8 mouse cellular contexts compared by ENCODE assay signal in the genomic region with DNA sequence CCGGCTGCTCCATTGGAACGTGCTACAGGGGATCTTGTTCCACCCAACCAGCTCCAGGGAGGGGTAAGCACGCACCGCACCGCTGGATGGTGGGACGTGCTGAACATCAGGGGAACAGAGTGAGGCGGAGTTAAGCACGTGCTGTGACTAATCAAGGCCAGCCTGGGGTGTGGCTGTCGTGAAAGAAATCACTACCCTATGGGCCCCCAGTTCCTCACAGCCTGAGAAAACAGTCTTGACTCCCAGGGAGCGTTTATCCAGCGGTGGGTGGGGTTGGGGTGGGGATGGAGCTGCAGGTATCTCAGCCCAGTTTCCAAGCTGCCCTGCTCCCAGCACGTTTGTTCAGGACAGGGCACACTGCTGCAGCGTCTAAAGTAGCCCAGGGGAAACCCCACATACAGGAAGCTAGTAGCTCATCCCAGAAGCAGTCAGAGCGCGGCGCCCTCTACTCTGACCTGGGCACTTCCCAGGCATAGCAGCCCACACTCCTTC.
DNase-seq lines count a peak whose midpoint lies in the region; ATAC-seq and TF ChIP-seq lines count a peak whose summit lies in the region.

No protein-coding gene starts in this region.

- no peak for TF ChIP-seq CTCF in kidney, postnatal 0 days (IDR thresholded peaks at IDR 0.05; ENCODE audit: low read depth)
- TF ChIP-seq CTCF in hindbrain, postnatal 0 days (IDR thresholded peaks at IDR 0.05; ENCODE audit: low read depth) = no peak
- TF ChIP-seq CTCF in layer of hippocampus, adult 2 months (conservative IDR thresholded peaks at IDR 0.05) = no peak

- ATAC-seq in kidney, postnatal 0 days (replicated peaks; ENCODE audit: low FRiP score, low read depth) = no peak; the same call in 1 of the 2 replicates
- peak; percentile 82 for ATAC-seq in embryonic facial prominence, embryonic 11.5 days (replicated peaks; ENCODE audit: insufficient number of reproducible peaks, low FRiP score, low TSS enrichment, low read depth)
- no peak for ATAC-seq in hindbrain, postnatal 0 days
- no peak for ATAC-seq in midbrain, embryonic 13.5 days

- H3K9ac ChIP-seq in kidney, postnatal 0 days (ENCODE audit: low read depth, low read length) = no peak overlapping the region
- H3K9ac ChIP-seq in embryonic facial prominence, embryonic 11.5 days (replicated peaks; ENCODE audit: low read length) = peak overlapping the region; percentile 37; the same call in 1 of the 2 replicates
- H3K9ac ChIP-seq in hindbrain, postnatal 0 days (replicated peaks; ENCODE audit: low read length) = no peak overlapping the region
- no peak overlapping the region for H3K9ac ChIP-seq in midbrain, embryonic 13.5 days (replicated peaks)

- no peaks in the 10 kb centered on the region for H3K9me3 ChIP-seq in kidney, postnatal 0 days (replicated peaks; ENCODE audit: low read length)
- H3K9me3 ChIP-seq in embryonic facial prominence, embryonic 11.5 days (replicated peaks; ENCODE audit: control insufficient read depth, low read length) = no peaks in the 10 kb centered on the region
- no peaks in the 10 kb centered on the region for H3K9me3 ChIP-seq in hindbrain, postnatal 0 days (ENCODE audit: low read length)
- no peaks in the 10 kb centered on the region for H3K9me3 ChIP-seq in midbrain, embryonic 13.5 days

- no peaks in the 10 kb centered on the region for H3K36me3 ChIP-seq in kidney, postnatal 0 days (ENCODE audit: insufficient read depth, low read length)
- H3K36me3 ChIP-seq in embryonic facial prominence, embryonic 11.5 days (replicated peaks; ENCODE audit: control insufficient read depth, insufficient read depth, low read depth, low read length) = no peaks in the 10 kb centered on the region
- H3K36me3 ChIP-seq in hindbrain, postnatal 0 days (ENCODE audit: insufficient read depth, low read length) = no peaks in the 10 kb centered on the region
- no peaks in the 10 kb centered on the region for H3K36me3 ChIP-seq in midbrain, embryonic 13.5 days

- no peak overlapping the region for H3K4me3 ChIP-seq in kidney, postnatal 0 days (replicated peaks; ENCODE audit: low read depth, low read length)
- H3K4me3 ChIP-seq in embryonic facial prominence, embryonic 11.5 days (ENCODE audit: low read depth, low read length) = peak overlapping the region; percentile 15; the same call in 1 of the 2 replicates
- no peak overlapping the region for H3K4me3 ChIP-seq in hindbrain, postnatal 0 days (ENCODE audit: low read length)
- 0 out of 2 replicates have a peak overlapping the region, but pooled peaks have one; percentile 5 for H3K4me3 ChIP-seq in midbrain, embryonic 13.5 days (replicated peaks)
- no peak overlapping the region for H3K4me3 ChIP-seq in layer of hippocampus, adult 2 months

- no peaks in the 10 kb centered on the region for H3K27me3 ChIP-seq in kidney, postnatal 0 days (ENCODE audit: insufficient read depth, low read length)
- no peaks in the 10 kb centered on the region for H3K27me3 ChIP-seq in embryonic facial prominence, embryonic 11.5 days (ENCODE audit: control insufficient read depth, insufficient read depth, low read length)
- peaks cover 3% of the 10 kb centered on the region; the same call in 1 of the 2 replicates for H3K27me3 ChIP-seq in hindbrain, postnatal 0 days (ENCODE audit: insufficient read depth, low read length)
- H3K27me3 ChIP-seq in midbrain, embryonic 13.5 days = peaks cover 26% of the 10 kb centered on the region

- H3K27ac ChIP-seq in kidney, postnatal 0 days = no peak overlapping the region
- no peak overlapping the region for H3K27ac ChIP-seq in embryonic facial prominence, embryonic 11.5 days (replicated peaks; ENCODE audit: low read depth, low read length)
- no peak overlapping the region for H3K27ac ChIP-seq in hindbrain, postnatal 0 days
- H3K27ac ChIP-seq in midbrain, embryonic 13.5 days = no peak overlapping the region
- no peak overlapping the region for H3K27ac ChIP-seq in layer of hippocampus, adult 2 months

- peak overlapping the region; percentile 43 for H3K4me2 ChIP-seq in kidney, postnatal 0 days (ENCODE audit: low read length)
- peak overlapping the region; percentile 52 for H3K4me2 ChIP-seq in embryonic facial prominence, embryonic 11.5 days (ENCODE audit: low read depth, low read length)
- peak overlapping the region; percentile 36 for H3K4me2 ChIP-seq in hindbrain, postnatal 0 days (ENCODE audit: low read depth, low read length)
- peak overlapping the region; percentile 27 for H3K4me2 ChIP-seq in midbrain, embryonic 13.5 days (replicated peaks)

- H3K4me1 ChIP-seq in kidney, postnatal 0 days (replicated peaks; ENCODE audit: insufficient read depth, low read length) = peaks cover 14% of the 10 kb centered on the region
- H3K4me1 ChIP-seq in embryonic facial prominence, embryonic 11.5 days (ENCODE audit: control insufficient read depth, insufficient read depth, low read length) = no peaks in the 10 kb centered on the region; the same call in 1 of the 2 replicates
- peaks cover 6% of the 10 kb centered on the region for H3K4me1 ChIP-seq in hindbrain, postnatal 0 days (ENCODE audit: insufficient read depth, low read length)
- H3K4me1 ChIP-seq in midbrain, embryonic 13.5 days (replicated peaks) = peaks cover 26% of the 10 kb centered on the region

- peak; percentile 44 for DNase-seq in kidney, postnatal 0 days (ENCODE audit: low spot score)
- no peak for DNase-seq in kidney, adult 9 months
- DNase-seq in embryonic facial prominence, embryonic 11.5 days (ENCODE audit: low spot score) = peak; percentile 78
- DNase-seq in hindbrain, postnatal 0 days (ENCODE audit: low spot score) = no peak
- DNase-seq in layer of hippocampus, postnatal 14 days (ENCODE audit: low spot score in 2 of 2) = no peak
- no peak for DNase-seq in layer of hippocampus, adult 2 months (ENCODE audit: low spot score in 2 of 2)
- no peak for DNase-seq in urinary bladder, adult 2 months (ENCODE audit: low spot score)

- 5% methylated on average over 16 of the region's 16 CpGs for WGBS in kidney, postnatal 0 days
- under 1% methylated on average over 16 of the region's 16 CpGs for WGBS in embryonic facial prominence, embryonic 11.5 days
- 8% methylated on average over 16 of the region's 16 CpGs for WGBS in hindbrain, postnatal 0 days
- WGBS in midbrain, embryonic 13.5 days = 5% methylated on average over 16 of the region's 16 CpGs

Comparison
In these comparisons a context has a peak if more than half of its experiments do, and no peak if none do; other contexts are left out.
1. DNase-seq: peak in kidney, postnatal 0 days (single experiment) and embryonic facial prominence, embryonic 11.5 days (single experiment); none in kidney, adult 9 months (single experiment), hindbrain, postnatal 0 days (single experiment), layer of hippocampus, postnatal 14 days (0 of 2), layer of hippocampus, adult 2 months (0 of 2) and urinary bladder, adult 2 months (single experiment).
2. H3K4me3 ChIP-seq: peak in embryonic facial prominence, embryonic 11.5 days (single experiment) and midbrain, embryonic 13.5 days (single experiment); none in kidney, postnatal 0 days (single experiment), hindbrain, postnatal 0 days (single experiment) and layer of hippocampus, adult 2 months (single experiment).
3. Peak in every context shown above with its lines, with median percentiles within 50 percentile points of each other: H3K4me2 ChIP-seq.